Mouse (Mus musculus) intestine, postnatal 0 days (tissue): ENCODE results near the gene Il18rap. TPM values are rescaled to one million over a fixed set of nuclear protein-coding genes. Genes with fewer than 3 reads are reported as not detected.

Experiments
- ATAC-seq: fragments of 200-750 bp; cut with Nextera tagmentation; 2 replicates; pipeline ENCODE4 v1.8.0; 2017; ENCODE audit warnings: mild to moderate bottlenecking, moderate TSS enrichment, moderate library complexity
- H3K27ac ChIP-seq: fragments of 300-500 bp; sonication (generic); 2 replicates; pipeline ENCODE4 v1.5.1; 2014; ENCODE audit warnings: mild to moderate bottlenecking, low read depth, low read length, moderate library complexity
- H3K27me3 ChIP-seq: fragments of 300-500 bp; sonication (generic); replicated peaks from 2 replicates; pipeline ENCODE4 v1.6.1; 2014; ENCODE audit warnings: low read length, mixed read lengths; ENCODE audit not compliant: control insufficient read depth, insufficient read depth
- H3K36me3 ChIP-seq: fragments of 300-500 bp; sonication (generic); 2 replicates; pipeline ENCODE4 v1.6.1; 2014; ENCODE audit warnings: mild to moderate bottlenecking, moderate library complexity; ENCODE audit not compliant: control insufficient read depth, insufficient read depth
- H3K4me1 ChIP-seq: fragments of 300-500 bp; sonication (generic); replicated peaks from 2 replicates; pipeline ENCODE4 v1.6.1; 2014; ENCODE audit warnings: antibody characterized with exemption, low read length, mixed read lengths; ENCODE audit not compliant: control insufficient read depth, insufficient read depth
- H3K4me2 ChIP-seq: fragments of 300-500 bp; sonication (generic); replicated peaks from 2 replicates; pipeline ENCODE4 v1.6.1; 2014; ENCODE audit warnings: low read depth, mild to moderate bottlenecking, moderate library complexity
- H3K4me3 ChIP-seq: fragments of 300-500 bp; sonication (generic); 2 replicates; pipeline ENCODE4 v1.5.1; 2014; ENCODE audit warnings: low read depth, low read length
- H3K9ac ChIP-seq: fragments of 300-500 bp; sonication (generic); 2 replicates; pipeline ENCODE4 v1.6.1; 2014; ENCODE audit warnings: mild to moderate bottlenecking, low read depth, low read length
- H3K9me3 ChIP-seq: fragments of 300-500 bp; sonication (generic); 2 replicates; pipeline ENCODE4 v1.6.1; 2016; ENCODE audit warnings: mixed run types; ENCODE audit not compliant: control insufficient read depth
- CTCF ChIP-seq: sonication (generic); IDR thresholded peaks from 2 replicates; pipeline ENCODE4 v1.5.1; 2016; ENCODE audit warnings: low read depth, mild to moderate bottlenecking, control low read depth, antibody characterized with exemption, moderate library complexity
- WGBS: fragments of 180-500 bp; shearing (Covaris S2); extraction: QIAGEN DNeasy Blood & Tissue Kit; methylation state at CpG from one replicate; pipeline ENCODE4 v1.1.7; 2014; 5-methylcytosine and 5-hydroxymethylcytosine counted together
- polyA plus RNA-seq: library from polyadenylated mRNA; unstranded; fragments of >200 nt; fragmentation: Nextera tagmentation; extraction: Ambion mirVana; gene quantifications from 2 replicates; pipeline ENCODE4 v1.2.1, GENCODE M21; 2015

Il18rap gene
- polyA plus RNA-seq, 1 experiment from 2014 or later, result 0.39 TPM

- 87% methylated on average over 4 of the region's 4 CpGs for WGBS
- no peak for TF ChIP-seq CTCF
- H3K9me3 ChIP-seq, result no peaks in the 10 kb centered on the region
Observed at GRCm38 (mm10) chr1:40473640-40474039, 41.5 kb upstream of the Il18rap start.

GRCm38 (mm10) chr1:40474336-40474735, 40.8 kb upstream of the Il18rap start:
- Histone ChIP-seq H3K4me2 (no peak overlapping the region), H3K27ac (no peak overlapping the region), H3K36me3 (no peaks in the 10 kb centered on the region), H3K27me3 (no peaks in the 10 kb centered on the region), H3K9me3 (no peaks in the 10 kb centered on the region), H3K4me3 (no peak overlapping the region), H3K4me1 (no peaks in the 10 kb centered on the region), H3K9ac (no peak overlapping the region)
- ATAC-seq, result no peak
- 82% methylated on average over 5 of the region's 5 CpGs for WGBS
- TF ChIP-seq CTCF, result no peak

More at GRCm38 (mm10) chr1:40473640-40474039, 41.5 kb upstream of the Il18rap start:
- Histone ChIP-seq H3K27ac (no peak overlapping the region), H3K4me2 (no peak overlapping the region), H3K9ac (no peak overlapping the region), H3K27me3 (no peaks in the 10 kb centered on the region), H3K4me3 (no peak overlapping the region), H3K36me3 (no peaks in the 10 kb centered on the region), H3K4me1 (no peaks in the 10 kb centered on the region)
- no peak for ATAC-seq

- 56% methylated on average over 3 of the region's 3 CpGs for WGBS
- no peak overlapping the region for H3K27ac ChIP-seq
Observed at GRCm38 (mm10) chr1:40475697-40476096, 39.5 kb upstream of the Il18rap start.

GRCm38 (mm10) chr1:40476756-40477155, 38.4 kb upstream of the Il18rap start:
- Histone ChIP-seq H3K27me3 (no peaks in the 10 kb centered on the region), H3K4me1 (no peaks in the 10 kb centered on the region), H3K36me3 (no peaks in the 10 kb centered on the region), H3K4me3 (no peak overlapping the region), H3K9ac (no peak overlapping the region), H3K9me3 (no peaks in the 10 kb centered on the region), H3K27ac (no peak overlapping the region), H3K4me2 (no peak overlapping the region)
- ATAC-seq, result no peak
- TF ChIP-seq CTCF, result no peak
- 64% methylated on average over 4 of the region's 4 CpGs for WGBS

More at GRCm38 (mm10) chr1:40475697-40476096, 39.5 kb upstream of the Il18rap start:
- Histone ChIP-seq H3K9me3 (no peaks in the 10 kb centered on the region), H3K27me3 (no peaks in the 10 kb centered on the region), H3K4me2 (no peak overlapping the region), H3K9ac (no peak overlapping the region), H3K4me3 (no peak overlapping the region), H3K36me3 (no peaks in the 10 kb centered on the region), H3K4me1 (no peaks in the 10 kb centered on the region)
- no peak for TF ChIP-seq CTCF
- ATAC-seq, result no peak

GRCm38 (mm10) chr1:40479505-40479923, 35.6 kb upstream of the Il18rap start:
- no peak overlapping the region for H3K9ac ChIP-seq
- WGBS, result 69% methylated on average over 6 of the region's 6 CpGs
- H3K4me2 ChIP-seq, result no peak overlapping the region
- TF ChIP-seq CTCF, result no peak
- no peaks in the 10 kb centered on the region for H3K36me3 ChIP-seq
- ATAC-seq, result no peak
- H3K27ac ChIP-seq, result no peak overlapping the region
- no peaks in the 10 kb centered on the region for H3K4me1 ChIP-seq
- H3K27me3 ChIP-seq, result no peaks in the 10 kb centered on the region
- no peak overlapping the region for H3K4me3 ChIP-seq
- H3K9me3 ChIP-seq, result no peaks in the 10 kb centered on the region

- TF ChIP-seq CTCF, result no peak
- no peaks in the 10 kb centered on the region for H3K36me3 ChIP-seq
- H3K4me2 ChIP-seq, result no peak overlapping the region
- no peak overlapping the region for H3K4me3 ChIP-seq
- WGBS, result 80% methylated on average over 4 of the region's 4 CpGs
- no peaks in the 10 kb centered on the region for H3K27me3 ChIP-seq
- no peak overlapping the region for H3K9ac ChIP-seq
- H3K27ac ChIP-seq, result no peak overlapping the region
- H3K4me1 ChIP-seq, result no peaks in the 10 kb centered on the region
- ATAC-seq, result no peak
- no peaks in the 10 kb centered on the region for H3K9me3 ChIP-seq
Observed at GRCm38 (mm10) chr1:40494594-40494993, 20.6 kb upstream of the Il18rap start.

GRCm38 (mm10) chr1:40499708-40500107, 15.5 kb upstream of the Il18rap start:
- H3K4me2 ChIP-seq, result no peak overlapping the region
- no peaks in the 10 kb centered on the region for H3K27me3 ChIP-seq
- no peak overlapping the region for H3K4me3 ChIP-seq
- H3K9ac ChIP-seq, result no peak overlapping the region
- 83% methylated on average over 1 of the region's 1 CpGs for WGBS
- no peaks in the 10 kb centered on the region for H3K36me3 ChIP-seq
- H3K9me3 ChIP-seq, result no peaks in the 10 kb centered on the region
- no peak for ATAC-seq
- TF ChIP-seq CTCF, result no peak
- no peak overlapping the region for H3K27ac ChIP-seq
- H3K4me1 ChIP-seq, result no peaks in the 10 kb centered on the region
